Mouse (Mus musculus): ENCODE measurements around the gene Mctp1. TPM values are rescaled to one million over a fixed set of nuclear protein-coding genes. Genes with fewer than 3 reads are reported as not detected.

Mctp1 gene
- polyA plus RNA-seq, 1 experiment from 2014 or later = 1.8 TPM

GRCm38 (mm10) chr13:76638282-76638681 lies 253.9 kb downstream of the Mctp1 start:
- no peak for ATAC-seq (ENCODE audit: insufficient number of reproducible peaks, low FRiP score, low TSS enrichment, low read depth)
- Histone ChIP-seq H3K4me1 (no peaks in the 10 kb centered on the region), H3K27ac (no peak overlapping the region), H3K4me2 (no peak overlapping the region), H3K9ac (no peak overlapping the region), H3K9me3 (no peaks in the 10 kb centered on the region), H3K27me3 (no peaks in the 10 kb centered on the region), H3K36me3 (no peaks in the 10 kb centered on the region), H3K4me3 (no peak overlapping the region)
- 78% methylated on average over 2 of the region's 2 CpGs for WGBS

- Histone ChIP-seq H3K9me3 (no peaks in the 10 kb centered on the region), H3K9ac (no peak overlapping the region), H3K27ac (no peak overlapping the region), H3K27me3 (no peaks in the 10 kb centered on the region), H3K4me3 (no peak overlapping the region), H3K4me2 (no peak overlapping the region), H3K36me3 (no peaks in the 10 kb centered on the region), H3K4me1 (no peaks in the 10 kb centered on the region)
- ATAC-seq (ENCODE audit: insufficient number of reproducible peaks, low FRiP score, low TSS enrichment, low read depth) = no peak
These were observed 275.2 kb downstream of the Mctp1 start for GRCm38 (mm10) chr13:76659523-76659922.

GRCm38 (mm10) chr13:76681286-76681685 lies 297.0 kb downstream of the Mctp1 start:
- Histone ChIP-seq H3K4me2 (no peak overlapping the region), H3K4me3 (no peak overlapping the region), H3K9ac (no peak overlapping the region), H3K27me3 (no peaks in the 10 kb centered on the region), H3K4me1 (no peaks in the 10 kb centered on the region), H3K27ac (no peak overlapping the region), H3K36me3 (no peaks in the 10 kb centered on the region), H3K9me3 (no peaks in the 10 kb centered on the region)
- ATAC-seq (ENCODE audit: insufficient number of reproducible peaks, low FRiP score, low TSS enrichment, low read depth) = no peak

GRCm38 (mm10) chr13:76689349-76689748 lies 305.0 kb downstream of the Mctp1 start:
- H3K4me2 ChIP-seq = no peak overlapping the region
- H3K27me3 ChIP-seq = no peaks in the 10 kb centered on the region
- no peak overlapping the region for H3K9ac ChIP-seq
- H3K36me3 ChIP-seq = no peaks in the 10 kb centered on the region
- H3K4me1 ChIP-seq = no peaks in the 10 kb centered on the region
- no peaks in the 10 kb centered on the region for H3K9me3 ChIP-seq
- no peak for ATAC-seq (ENCODE audit: insufficient number of reproducible peaks, low FRiP score, low TSS enrichment, low read depth)
- H3K4me3 ChIP-seq = no peak overlapping the region
- no peak overlapping the region for H3K27ac ChIP-seq
- WGBS = 75% methylated on average over 2 of the region's 2 CpGs

- H3K4me3 ChIP-seq = no peak overlapping the region
- no peaks in the 10 kb centered on the region for H3K36me3 ChIP-seq
- H3K9ac ChIP-seq = no peak overlapping the region
- no peak for ATAC-seq (ENCODE audit: insufficient number of reproducible peaks, low FRiP score, low TSS enrichment, low read depth)
- no peaks in the 10 kb centered on the region for H3K9me3 ChIP-seq
- H3K4me1 ChIP-seq = no peaks in the 10 kb centered on the region
- H3K4me2 ChIP-seq = no peak overlapping the region
- H3K27ac ChIP-seq = no peak overlapping the region
- H3K27me3 ChIP-seq = no peaks in the 10 kb centered on the region
These were observed 305.8 kb downstream of the Mctp1 start for GRCm38 (mm10) chr13:76690143-76690542.

- Histone ChIP-seq H3K27me3 (no peaks in the 10 kb centered on the region), H3K9me3 (no peaks in the 10 kb centered on the region), H3K4me2 (no peak overlapping the region), H3K36me3 (no peaks in the 10 kb centered on the region), H3K9ac (no peak overlapping the region), H3K27ac (no peak overlapping the region), H3K4me1 (no peaks in the 10 kb centered on the region), H3K4me3 (no peak overlapping the region)
- ATAC-seq (ENCODE audit: insufficient number of reproducible peaks, low FRiP score, low TSS enrichment, low read depth) = no peak
- WGBS = 73% methylated on average over 1 of the region's 1 CpGs
These were observed 306.4 kb downstream of the Mctp1 start for GRCm38 (mm10) chr13:76690697-76691096.

- H3K4me3 ChIP-seq = no peak overlapping the region
- no peaks in the 10 kb centered on the region for H3K4me1 ChIP-seq
- H3K27me3 ChIP-seq = no peaks in the 10 kb centered on the region
- no peak overlapping the region for H3K27ac ChIP-seq
- no peak overlapping the region for H3K4me2 ChIP-seq
- no peak for ATAC-seq (ENCODE audit: insufficient number of reproducible peaks, low FRiP score, low TSS enrichment, low read depth)
- no peaks in the 10 kb centered on the region for H3K36me3 ChIP-seq
- H3K9ac ChIP-seq = no peak overlapping the region
- H3K9me3 ChIP-seq = no peaks in the 10 kb centered on the region
These were observed 349.7 kb downstream of the Mctp1 start for GRCm38 (mm10) chr13:76734013-76734412.

- ATAC-seq (ENCODE audit: insufficient number of reproducible peaks, low FRiP score, low TSS enrichment, low read depth) = no peak
- H3K27me3 ChIP-seq = no peaks in the 10 kb centered on the region
- no peaks in the 10 kb centered on the region for H3K36me3 ChIP-seq
- no peak overlapping the region for H3K27ac ChIP-seq
- WGBS = 55% methylated on average over 4 of the region's 4 CpGs
- no peak overlapping the region for H3K4me2 ChIP-seq
- H3K9me3 ChIP-seq = no peaks in the 10 kb centered on the region
- no peaks in the 10 kb centered on the region for H3K4me1 ChIP-seq
- H3K9ac ChIP-seq = no peak overlapping the region
- no peak overlapping the region for H3K4me3 ChIP-seq
These were observed 366.5 kb downstream of the Mctp1 start for GRCm38 (mm10) chr13:76750663-76751429.

GRCm38 (mm10) chr13:76759832-76760490 lies 375.6 kb downstream of the Mctp1 start:
- no peak for ATAC-seq (ENCODE audit: insufficient number of reproducible peaks, low FRiP score, low TSS enrichment, low read depth)
- 16% methylated on average over 6 of the region's 6 CpGs for WGBS
- no peaks in the 10 kb centered on the region for H3K27me3 ChIP-seq
- H3K36me3 ChIP-seq = no peaks in the 10 kb centered on the region
- no peak overlapping the region for H3K27ac ChIP-seq
- H3K9ac ChIP-seq = no peak overlapping the region
- H3K4me3 ChIP-seq = no peak overlapping the region
- H3K4me1 ChIP-seq = no peaks in the 10 kb centered on the region
- H3K9me3 ChIP-seq = no peaks in the 10 kb centered on the region
- no peak overlapping the region for H3K4me2 ChIP-seq

- H3K4me1 ChIP-seq = no peaks in the 10 kb centered on the region
- H3K4me3 ChIP-seq = no peak overlapping the region
- H3K9ac ChIP-seq = no peak overlapping the region
- ATAC-seq (ENCODE audit: insufficient number of reproducible peaks, low FRiP score, low TSS enrichment, low read depth) = no peak
- no peaks in the 10 kb centered on the region for H3K9me3 ChIP-seq
- H3K27ac ChIP-seq = no peak overlapping the region
- WGBS = 74% methylated on average over 1 of the region's 1 CpGs
- no peak overlapping the region for H3K4me2 ChIP-seq
- H3K27me3 ChIP-seq = no peaks in the 10 kb centered on the region
- H3K36me3 ChIP-seq = no peaks in the 10 kb centered on the region
These were observed 415.3 kb downstream of the Mctp1 start for GRCm38 (mm10) chr13:76799662-76800061.

- no peak overlapping the region for H3K4me3 ChIP-seq
- no peak overlapping the region for H3K9ac ChIP-seq
- no peaks in the 10 kb centered on the region for H3K27me3 ChIP-seq
- no peak overlapping the region for H3K4me2 ChIP-seq
- no peaks in the 10 kb centered on the region for H3K4me1 ChIP-seq
- no peaks in the 10 kb centered on the region for H3K36me3 ChIP-seq
- H3K27ac ChIP-seq = no peak overlapping the region
- 24% methylated on average over 6 of the region's 6 CpGs for WGBS
- ATAC-seq (ENCODE audit: insufficient number of reproducible peaks, low FRiP score, low TSS enrichment, low read depth) = no peak
- H3K9me3 ChIP-seq = no peaks in the 10 kb centered on the region
These were observed 416.8 kb downstream of the Mctp1 start for GRCm38 (mm10) chr13:76801126-76801632.

GRCm38 (mm10) chr13:76802051-76802728 lies 417.9 kb downstream of the Mctp1 start:
- 50% methylated on average over 3 of the region's 3 CpGs for WGBS
- H3K4me1 ChIP-seq = no peaks in the 10 kb centered on the region
- H3K9ac ChIP-seq = no peak overlapping the region
- no peak overlapping the region for H3K27ac ChIP-seq
- no peak overlapping the region for H3K4me3 ChIP-seq
- no peaks in the 10 kb centered on the region for H3K9me3 ChIP-seq
- ATAC-seq (ENCODE audit: insufficient number of reproducible peaks, low FRiP score, low TSS enrichment, low read depth) = no peak
- no peaks in the 10 kb centered on the region for H3K27me3 ChIP-seq
- H3K4me2 ChIP-seq = no peak overlapping the region
- no peaks in the 10 kb centered on the region for H3K36me3 ChIP-seq

Measured in limb, embryonic 15.5 days (tissue).